Mouse (Mus musculus) limb, embryonic 11.5 days (tissue): ENCODE results near the gene Dbil5. TPM values are rescaled to one million over a fixed set of nuclear protein-coding genes. Genes with fewer than 3 reads are reported as not detected.

Experiments
- polyA plus RNA-seq: library from polyadenylated mRNA; unstranded; fragments of >200 nt; fragmentation: Nextera tagmentation; extraction: Ambion mirVana; gene quantifications from 2 replicates; pipeline ENCODE4 v1.2.1, GENCODE M21; 2014

Gene Dbil5
- polyA plus RNA-seq, 1 experiment from 2014 or later, result not detected

Other genes starting within 250 kb of the Dbil5 start
- 0.16 TPM in 1 of 2 replicates, not detected in the other for gene 1700016K19Rik, start 217.7 kb upstream of the Dbil5 start, polyA plus RNA-seq
- gene Rflnb, start 189.8 kb upstream of the Dbil5 start, polyA plus RNA-seq, result 35.6 and 47.4 TPM in 2 replicates
- gene Vps53, start 38.0 kb upstream of the Dbil5 start, polyA plus RNA-seq, result 36.6 and 40.4 TPM in 2 replicates
- 37.0 TPM in 2 replicates for gene Fam57a, start 37.9 kb upstream of the Dbil5 start, polyA plus RNA-seq
- 44.5 and 55.4 TPM in 2 replicates for gene Gemin4, start 56 bp downstream of the Dbil5 start, polyA plus RNA-seq
- gene Mrm3, start 26.1 kb downstream of the Dbil5 start, polyA plus RNA-seq, result 23.9 and 24.0 TPM in 2 replicates
- 136 TPM in 2 replicates for gene Glod4, start 26.1 kb downstream of the Dbil5 start, polyA plus RNA-seq
- gene Nxn, start 181.5 kb downstream of the Dbil5 start, polyA plus RNA-seq, result 45.7 and 57.3 TPM in 2 replicates
- gene Timm22, start 189.3 kb downstream of the Dbil5 start, polyA plus RNA-seq, result 135 and 152 TPM in 2 replicates